ENCODE assay signal across 24 mouse cellular contexts in genomic region chrX:41688869-41689268, GRCm38 (mm10).
DNase-seq lines count a peak whose midpoint lies in the region; ATAC-seq and TF ChIP-seq lines count a peak whose summit lies in the region.
"Had no signal": no experiment of that assay in that cellular context is flagged by ENCODE, and none has a peak within 500 bp of the region (broad histone marks: within the 10 kb centered on the region; RNA-seq: fewer than 3 reads in every experiment).

No protein-coding gene starts in this region.

- 44% methylated on average over 2 of the region's 2 CpGs for WGBS in lung, embryonic 14.5 days

- H3K9me3 ChIP-seq in lung, embryonic 14.5 days (ENCODE audit: low read depth, low read length), result no peaks in the 10 kb centered on the region
- H3K9me3 ChIP-seq in ES-E14 (ENCODE audit: control insufficient read depth, insufficient read depth, low read depth, low read length), result no peaks in the 10 kb centered on the region
- H3K9me3 ChIP-seq: embryonic facial prominence, embryonic 13.5 days; heart, embryonic 10.5 days; hindbrain, embryonic 12.5 days had no signal

- no peaks in the 10 kb centered on the region for H3K4me1 ChIP-seq in lung, embryonic 14.5 days (ENCODE audit: insufficient read depth)
- no peaks in the 10 kb centered on the region for H3K4me1 ChIP-seq in ES-E14 (ENCODE audit: control insufficient read depth in 2 of 2, insufficient read depth in 2 of 2, low read length in 2 of 2, poor library complexity in 1 of 2)
- H3K4me1 ChIP-seq: embryonic facial prominence, embryonic 13.5 days; heart, embryonic 10.5 days; hindbrain, embryonic 12.5 days had no signal

- no peaks in the 10 kb centered on the region for H3K27me3 ChIP-seq in lung, embryonic 14.5 days (ENCODE audit: insufficient read depth, low read length)
- H3K27me3 ChIP-seq: embryonic facial prominence, embryonic 13.5 days; hindbrain, embryonic 12.5 days had no signal

- in situ Hi-C loops in ES-E14 (cut with MboI; ENCODE audit: low sequenced_read_pairs in 2 of 2, unreplicated experiment in 2 of 2), result no loop called here

- peak; percentile 17 for DNase-seq in lung, embryonic 14.5 days
- DNase-seq in lung, postnatal 25 days (ENCODE audit: low spot score), result no peak
- peak; percentile 0 for DNase-seq in lung, postnatal 14 days
- no peak for DNase-seq in lung, postnatal 36 days
- peak; percentile 56 for DNase-seq in ES-E14 (ENCODE audit: low read depth, low spot score)
- DNase-seq in ovary, postnatal 36 days (ENCODE audit: low spot score), result no peak
- DNase-seq in frontal cortex, postnatal 14 days (ENCODE audit: low spot score in 2 of 2), result no peak
- DNase-seq: adrenal gland, postnatal 14 days; B cell, adult 2 months; cerebellum, adult 11-12 months; cerebellum, adult 9-10 months; cerebellum, postnatal 36 days; gastrocnemius, postnatal 10 days; heart, adult 18-20 months; heart, postnatal 10 days; heart, postnatal 4 days had no signal

- peak; percentile 83; the same call in 1 of the 2 replicates for ATAC-seq in lung, embryonic 14.5 days (ENCODE audit: insufficient read depth)
- ATAC-seq: activated CD4-positive, CD25-positive, alpha-beta regulatory T cell, adult 4 months; CD4-positive, CD25-positive, alpha-beta regulatory T cell, adult 4 months; forebrain, embryonic 14.5 days; hindbrain, embryonic 16.5 days; inflammation-experienced regulatory T-cells, adult 6 months had no signal

- no peak overlapping the region for H3K27ac ChIP-seq in lung, embryonic 14.5 days (ENCODE audit: low read depth)
- H3K27ac ChIP-seq in ES-E14 (ENCODE audit: insufficient read depth, low read depth, low read length, poor library complexity, severe bottlenecking), result no peak overlapping the region
- H3K27ac ChIP-seq: embryonic facial prominence, embryonic 13.5 days; heart, embryonic 10.5 days; hindbrain, embryonic 12.5 days had no signal

- TF ChIP-seq CTCF in lung, embryonic 14.5 days (IDR thresholded peaks at IDR 0.05; ENCODE audit: low read depth), result no peak

- H3K36me3 ChIP-seq in lung, embryonic 14.5 days (ENCODE audit: insufficient read depth), result no peaks in the 10 kb centered on the region
- H3K36me3 ChIP-seq in ES-E14 (ENCODE audit: control insufficient read depth, insufficient read depth, low read length, poor library complexity, severe bottlenecking), result no peaks in the 10 kb centered on the region
- H3K36me3 ChIP-seq: embryonic facial prominence, embryonic 13.5 days; heart, embryonic 10.5 days; hindbrain, embryonic 12.5 days had no signal

- H3K9ac ChIP-seq in lung, embryonic 14.5 days, result no peak overlapping the region
- no peak overlapping the region for H3K9ac ChIP-seq in ES-E14 (ENCODE audit: insufficient read depth, low read depth, low read length, poor library complexity, severe bottlenecking)
- H3K9ac ChIP-seq: embryonic facial prominence, embryonic 13.5 days; hindbrain, embryonic 12.5 days had no signal

- H3K4me3 ChIP-seq in lung, embryonic 14.5 days (ENCODE audit: low read depth, low read length), result no peak overlapping the region
- no peak overlapping the region for H3K4me3 ChIP-seq in ES-E14 (ENCODE audit: insufficient read depth in 1 of 2, low read depth in 1 of 2, low read length in 2 of 2, poor library complexity in 1 of 2, severe bottlenecking in 1 of 2)
- H3K4me3 ChIP-seq: embryonic facial prominence, embryonic 13.5 days; heart, embryonic 10.5 days; hindbrain, embryonic 12.5 days had no signal

- no peak overlapping the region for H3K4me2 ChIP-seq in lung, embryonic 14.5 days
- H3K4me2 ChIP-seq: embryonic facial prominence, embryonic 13.5 days; hindbrain, embryonic 12.5 days had no signal

TF ChIP-seq in ES-E14, 5 proteins besides CTCF, POLR2A, EP300 and RAD21:
- TF ChIP-seq ZC3H11A (IDR thresholded peaks at IDR 0.05; ENCODE audit: borderline replicate concordance, low read depth, low read length) (no peak), HCFC1 (IDR thresholded peaks at IDR 0.05; ENCODE audit: borderline replicate concordance, insufficient read depth, low read length) (no peak), CHD2 (IDR thresholded peaks at IDR 0.05; ENCODE audit: low read depth, low read length) (no peak), ZNF384 (IDR thresholded peaks at IDR 0.05; ENCODE audit: low read depth, low read length) (no peak), MAFK (IDR thresholded peaks at IDR 0.05; ENCODE audit: insufficient read depth, low read depth, low read length) (no peak)
TF ChIP-seq in ES-E14: peak in this region for 0.

Comparison
In these comparisons a context has a peak if more than half of its experiments do, and no peak if none do; other contexts are left out.
1. DNase-seq: peak in lung, embryonic 14.5 days (single experiment), lung, postnatal 14 days (single experiment) and ES-E14 (single experiment); none in lung, postnatal 25 days (single experiment), lung, postnatal 36 days (single experiment), ovary, postnatal 36 days (single experiment) and frontal cortex, postnatal 14 days (0 of 2).